Mouse (Mus musculus) kidney, adult 9 months (tissue): ENCODE results near the gene Adat3.

Source experiments
- DNase-seq: peaks from one replicate; pipeline ENCODE4 v3.0.0; 2022

Gene Adat3

DNA sequence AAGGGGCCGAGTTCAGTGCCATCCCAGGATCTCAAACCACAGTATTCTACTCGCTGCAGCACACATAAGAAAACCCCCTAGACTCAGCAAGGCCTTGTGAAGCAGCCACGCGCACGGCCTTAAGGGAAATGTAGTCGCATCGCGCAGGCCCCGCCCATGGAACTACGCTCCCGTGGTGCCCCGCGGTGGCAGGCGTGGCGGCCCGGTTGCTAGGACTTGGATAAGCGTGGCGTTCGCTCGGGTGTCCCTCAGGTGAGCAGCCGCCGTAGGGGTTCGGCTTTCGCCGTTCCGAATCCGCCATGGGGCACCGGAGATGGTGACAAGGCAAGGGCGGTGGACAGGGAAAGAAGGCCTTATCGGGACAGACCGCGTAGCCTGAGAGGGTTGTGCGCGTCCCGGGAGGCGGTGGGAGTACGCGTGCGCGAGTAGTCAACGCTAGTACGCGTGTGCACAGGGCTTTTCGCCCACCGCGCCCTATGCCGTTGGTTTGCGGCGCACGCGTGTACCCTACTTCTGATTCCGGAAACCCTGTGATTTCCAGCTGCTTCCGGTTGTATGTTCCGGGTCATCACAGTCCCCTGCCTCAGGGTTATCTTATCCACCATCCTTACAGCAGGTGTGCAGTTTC, at the start of gene Adat3, which contains the start of gene Scamp4:
Gene Adat3 (plus strand): TSS at position 183 of the 628 bp plus-strand sequence.
Gene Scamp4 (plus strand): TSS at position 175 of the 628 bp plus-strand sequence.
- DNase-seq, result peak; percentile 96

DNA sequence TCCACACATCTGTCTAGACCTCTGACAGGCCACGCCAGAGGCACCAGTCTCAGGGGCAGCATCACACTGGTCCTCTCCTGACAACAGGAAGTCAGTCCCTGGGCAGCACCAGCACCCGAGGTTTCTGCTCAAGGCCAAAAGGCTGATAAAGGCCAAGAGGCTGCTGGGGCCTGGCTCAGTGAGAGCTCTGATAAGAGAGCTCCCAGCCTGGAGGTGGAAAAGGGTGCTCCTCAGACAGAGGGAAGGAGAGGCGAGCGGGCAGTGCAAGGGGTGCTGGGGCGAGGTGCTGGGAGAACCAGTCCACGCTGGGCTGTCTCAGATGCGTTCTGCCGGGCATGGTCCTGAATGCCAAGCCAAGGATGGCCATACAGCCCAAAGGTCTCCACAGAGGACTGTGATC, 49.1 kb upstream of the Adat3 start:
- no peak for DNase-seq

DNA sequence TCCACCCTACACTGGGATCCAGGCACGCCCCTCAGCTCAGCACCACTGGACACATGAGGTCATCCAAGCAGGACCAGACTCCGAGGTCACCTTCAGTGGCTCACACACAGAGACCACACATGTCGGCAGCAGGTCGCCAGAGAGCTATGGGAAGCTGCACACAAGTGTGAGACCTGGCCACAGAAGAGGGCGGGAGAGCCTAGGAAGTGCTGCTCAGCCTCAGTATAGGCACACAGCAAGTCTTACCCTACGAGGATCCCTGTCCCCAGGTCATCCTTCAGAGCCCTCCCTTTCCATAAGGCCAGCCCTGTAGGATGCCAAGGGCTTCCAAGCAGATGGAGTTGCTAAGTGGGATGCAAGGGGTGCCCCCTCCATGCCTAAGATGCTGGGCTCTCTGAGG, 48.7 kb upstream of the Adat3 start:
- DNase-seq, result no peak

DNA sequence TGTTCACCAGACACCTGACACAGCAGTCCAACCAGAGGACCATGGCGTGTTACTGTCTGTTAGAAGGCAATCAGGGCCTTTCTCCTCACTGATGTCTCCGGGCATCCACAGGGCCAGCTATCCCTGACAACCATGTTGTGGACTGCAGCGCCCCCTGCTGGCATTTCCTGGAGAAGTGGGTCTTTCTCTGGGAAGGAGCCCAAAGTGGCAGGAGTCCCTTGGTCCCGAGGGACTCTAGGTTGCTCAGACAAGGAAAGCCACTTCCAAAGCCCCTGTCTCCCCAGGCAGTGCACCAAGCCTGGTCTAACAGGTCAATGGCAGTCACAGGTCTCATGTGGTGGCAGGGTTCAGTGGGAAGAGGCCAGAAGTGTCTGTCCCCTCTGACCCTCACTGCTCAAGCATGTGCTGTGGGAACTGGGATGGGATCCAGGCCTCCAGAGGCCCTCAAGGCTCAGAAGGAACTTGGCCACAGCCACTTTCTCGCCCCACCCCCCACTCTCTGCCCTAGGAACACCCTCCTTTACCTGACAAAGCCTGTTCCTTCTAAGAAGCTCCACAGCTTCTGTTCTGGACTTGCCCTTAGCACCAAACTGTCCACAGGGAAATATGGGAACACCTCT, 45.2 kb upstream of the Adat3 start:
- peak; percentile 88 for DNase-seq

DNA sequence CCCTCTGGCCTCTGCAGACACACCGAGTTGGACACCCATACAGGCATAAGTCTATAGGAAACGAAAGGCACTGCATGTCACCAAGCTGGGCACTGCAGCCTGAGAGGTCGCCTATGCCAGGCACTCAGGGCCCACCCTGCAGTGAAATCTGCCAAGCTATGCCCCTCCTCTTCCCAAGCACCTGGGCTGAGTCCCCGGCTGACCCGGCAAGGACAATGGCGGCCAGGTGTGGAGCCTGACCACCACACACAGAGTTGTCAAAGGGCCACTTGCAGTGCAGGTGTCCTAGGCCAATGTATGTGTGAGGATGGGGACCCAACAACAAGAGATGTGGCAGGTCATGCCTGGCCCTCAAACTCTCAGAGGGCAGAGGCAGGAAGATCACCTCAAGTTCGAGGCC, 43.2 kb upstream of the Adat3 start:
- no peak for DNase-seq

DNA sequence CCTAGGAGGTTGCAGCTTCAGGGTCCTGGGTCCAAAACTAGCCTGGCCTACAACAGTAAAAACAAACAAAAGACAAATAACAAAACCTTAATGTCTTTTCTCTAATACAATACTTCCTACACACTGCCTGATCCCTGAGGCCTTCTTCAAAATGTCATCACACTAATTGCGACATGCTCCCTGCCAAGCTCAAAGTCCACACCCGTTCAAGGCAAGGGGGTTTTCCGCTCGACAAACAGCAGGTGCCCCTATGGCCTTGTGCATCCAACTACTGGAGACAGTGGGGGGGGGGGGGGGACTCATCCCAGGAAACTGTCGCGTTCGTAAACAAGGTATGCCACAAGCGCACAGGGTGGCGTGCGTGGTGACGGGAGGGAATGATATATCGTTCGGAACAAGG, 42.1 kb upstream of the Adat3 start:
- peak; percentile 56 for DNase-seq

DNA sequence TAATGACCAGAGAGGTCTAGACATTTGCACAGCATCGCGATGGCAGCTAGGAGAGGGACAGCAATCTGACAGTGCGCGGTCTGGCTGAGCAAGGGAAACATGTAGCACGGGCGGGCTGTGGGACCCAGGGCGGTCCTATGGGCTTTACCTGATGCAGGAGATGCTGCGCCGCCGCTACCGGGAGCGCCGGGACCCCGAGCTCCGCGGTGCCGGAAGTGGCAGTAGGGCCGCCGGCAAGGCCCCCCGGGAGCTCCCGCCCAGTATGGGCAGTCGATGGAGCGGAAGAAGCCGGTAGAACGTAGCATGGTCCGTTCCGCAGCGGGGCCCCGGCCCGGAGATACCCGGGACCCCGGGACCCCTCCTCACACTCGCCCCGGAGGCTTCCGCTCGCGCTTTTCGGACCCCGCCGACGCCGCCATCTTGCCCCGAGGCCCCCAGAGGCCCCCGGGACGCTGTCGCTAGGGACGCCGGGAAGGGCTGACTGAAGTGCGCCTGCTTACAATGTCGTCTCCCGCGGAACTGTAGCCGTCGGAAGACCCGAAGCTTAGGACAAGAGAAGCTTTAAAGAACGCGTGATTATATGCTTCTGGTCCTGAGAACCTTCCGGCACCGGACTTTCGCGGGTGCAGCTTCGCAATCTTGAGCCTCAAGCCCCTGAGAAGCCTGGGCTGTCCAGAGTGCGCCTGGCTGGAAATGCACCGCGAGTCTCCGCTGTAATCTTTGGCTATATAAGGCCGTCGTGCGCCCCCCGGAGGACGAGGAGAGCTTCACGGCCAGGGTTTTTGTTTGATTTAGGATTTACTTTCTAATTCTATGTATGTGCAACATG, 41.4 kb upstream of the Adat3 start, which contains the start of gene Rexo1:
Gene Rexo1 (minus strand): TSS at position 445 of the 829 bp plus-strand sequence.
- peak; percentile 97 for DNase-seq

DNA sequence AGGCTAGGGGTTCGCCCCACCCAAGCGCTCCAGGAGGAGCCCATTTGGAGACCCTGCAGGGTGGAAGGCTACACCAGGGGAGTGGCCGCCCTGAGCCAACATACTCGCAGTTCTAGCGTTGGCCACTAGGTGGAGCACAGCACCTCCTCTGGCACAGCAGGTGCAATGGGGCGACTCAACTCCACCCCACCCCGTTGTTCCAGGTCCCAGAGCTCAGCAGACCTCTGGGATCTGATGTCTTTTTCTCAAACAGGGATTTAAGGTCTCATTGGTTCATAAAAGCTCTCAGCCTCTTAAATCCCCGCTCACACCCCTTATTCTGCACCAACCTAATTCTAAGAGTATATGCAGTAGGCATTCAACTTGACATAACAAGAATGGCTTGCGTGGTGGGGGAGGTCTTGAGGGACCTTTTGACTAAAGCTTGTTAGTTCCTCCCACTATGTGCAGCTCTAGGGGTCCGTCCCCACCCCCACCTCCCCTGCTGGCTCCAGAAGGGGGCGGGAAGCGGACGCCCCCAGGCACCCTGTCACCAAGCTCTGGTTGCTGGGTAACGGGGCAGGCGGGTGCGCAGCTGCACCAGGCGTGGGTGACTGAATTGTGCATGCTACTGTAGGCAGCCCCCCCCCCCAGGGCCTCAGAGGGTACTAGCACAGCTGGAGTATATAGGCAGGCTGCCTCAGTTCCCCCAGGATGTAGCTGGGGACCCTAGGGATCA, 36.1 kb upstream of the Adat3 start:
- DNase-seq, result peak; percentile 88

DNA sequence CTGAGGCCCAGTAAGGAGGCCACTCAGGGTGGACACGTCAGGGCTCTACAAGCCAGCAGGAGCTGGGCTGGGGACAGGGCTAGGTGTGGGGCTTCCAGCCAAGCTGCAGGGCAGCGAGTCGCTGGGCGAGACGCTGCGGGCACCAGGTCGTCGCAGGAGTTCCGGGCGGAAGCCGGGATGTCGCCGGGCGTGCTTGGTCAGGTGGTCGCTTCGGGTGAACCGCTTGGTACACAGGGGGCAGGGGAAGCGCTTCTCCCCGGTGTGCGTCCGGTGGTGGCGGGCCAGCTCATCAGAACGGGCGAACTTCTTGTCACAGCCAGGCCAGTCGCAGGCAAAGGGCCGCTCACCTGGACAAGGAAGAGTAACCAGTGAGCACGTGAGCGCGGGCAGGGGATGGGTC, 33.8 kb upstream of the Adat3 start:
- no peak for DNase-seq

DNA sequence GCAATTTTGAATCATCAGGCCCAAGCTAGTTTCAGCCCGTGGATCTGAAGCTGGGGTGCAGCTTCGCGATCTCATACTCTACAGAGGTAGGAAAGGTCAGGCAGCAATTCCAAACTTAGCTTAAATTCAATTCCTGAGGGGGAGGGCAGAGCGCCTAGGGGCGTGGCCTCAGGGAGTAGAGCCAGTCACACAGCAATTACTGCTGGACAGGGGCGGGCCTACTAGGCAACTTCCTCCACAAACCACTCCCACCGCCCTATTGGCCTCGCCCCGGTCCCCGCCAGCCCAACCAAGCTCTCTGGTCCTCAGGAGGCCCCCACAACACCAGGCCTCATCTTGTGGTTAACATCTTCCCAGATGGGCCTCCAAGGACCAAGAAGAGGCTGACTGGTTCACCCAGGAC, 33.0 kb upstream of the Adat3 start:
- peak; percentile 80 for DNase-seq

DNA sequence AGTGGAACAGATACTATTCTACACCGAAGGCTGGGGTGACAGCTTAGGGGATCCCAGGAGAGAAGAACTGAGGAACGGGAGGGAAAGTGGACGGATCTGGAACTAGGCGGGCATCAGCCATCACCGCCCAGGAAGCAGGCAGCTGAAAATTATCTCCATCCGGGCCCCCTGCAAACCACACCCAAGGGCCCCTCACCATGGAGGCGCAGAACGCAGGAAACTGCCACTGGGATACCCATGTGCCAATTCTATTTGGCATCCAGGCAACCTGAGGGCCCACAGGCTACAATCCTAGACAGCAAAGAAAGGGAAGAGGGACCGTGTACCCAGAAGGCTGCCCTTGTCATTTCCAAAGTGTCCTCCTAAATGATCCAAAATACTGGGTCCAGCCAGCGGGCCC, 32.3 kb upstream of the Adat3 start:
- DNase-seq, result no peak

DNA sequence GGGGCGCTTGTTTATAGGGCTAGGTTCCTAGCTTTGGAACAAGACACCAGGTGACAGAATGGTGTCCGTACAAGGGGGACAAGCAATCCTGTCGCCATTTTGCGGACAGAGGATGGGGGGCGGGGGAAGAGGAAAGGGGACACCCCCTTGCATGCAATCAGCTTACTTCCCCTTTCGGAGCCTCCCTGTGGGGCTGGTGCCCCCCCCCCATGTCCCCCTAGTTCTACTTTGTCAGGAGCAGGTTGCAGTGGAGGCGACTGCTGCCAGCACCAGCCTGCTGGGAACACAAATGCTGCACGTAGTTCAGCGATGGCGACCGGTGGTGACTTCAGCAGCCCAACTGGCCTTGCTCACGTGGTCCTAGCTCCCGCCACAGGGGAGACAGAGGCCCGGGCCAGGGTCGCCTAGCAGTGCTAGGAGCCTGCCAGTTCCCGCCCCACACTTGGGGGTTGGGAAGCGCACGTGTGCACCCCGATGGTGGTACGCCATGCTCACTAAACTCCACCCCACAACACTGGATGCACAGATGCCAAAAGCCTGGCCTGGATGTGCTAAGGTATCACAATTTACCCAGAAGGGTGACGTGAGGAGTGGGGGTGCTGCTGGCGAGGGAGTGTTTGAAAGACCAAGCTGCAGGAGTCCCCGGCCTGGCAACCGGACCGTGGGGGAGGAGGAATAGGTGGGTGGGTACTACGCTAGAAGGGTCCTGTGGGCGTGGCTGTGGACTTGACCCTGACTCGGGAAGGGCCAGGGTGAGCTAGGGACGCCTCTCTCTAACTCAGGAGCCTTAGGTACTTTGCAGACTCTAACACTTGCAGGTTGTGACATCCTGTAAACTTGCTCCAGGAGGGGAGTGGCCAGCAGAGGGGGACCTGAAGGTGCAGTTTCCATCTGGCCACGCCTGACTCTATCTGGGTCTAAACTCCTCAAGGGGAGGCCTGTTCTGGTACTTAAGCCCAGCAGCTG, 31.5 kb upstream of the Adat3 start:
- DNase-seq, result no peak

DNA sequence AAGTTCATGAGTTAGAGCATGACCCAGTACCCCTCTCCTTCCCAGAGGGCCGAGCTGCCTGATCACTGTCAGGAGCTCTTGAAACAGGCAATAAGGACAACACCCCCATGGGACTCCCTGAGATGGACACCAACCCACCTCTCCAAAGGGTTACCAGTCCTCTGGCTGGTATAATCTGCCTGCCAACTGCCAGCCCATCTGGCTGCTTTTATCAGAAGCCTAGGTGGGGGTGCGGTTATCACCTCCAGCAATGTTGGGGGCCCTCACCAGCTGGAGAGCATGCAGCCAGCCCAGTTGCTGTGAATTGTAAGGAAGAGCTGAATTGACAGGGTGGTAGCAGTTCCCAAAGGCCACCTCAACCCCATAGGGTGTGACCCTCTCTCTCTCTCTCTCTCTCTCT, 30.2 kb upstream of the Adat3 start:
- no peak for DNase-seq

DNA sequence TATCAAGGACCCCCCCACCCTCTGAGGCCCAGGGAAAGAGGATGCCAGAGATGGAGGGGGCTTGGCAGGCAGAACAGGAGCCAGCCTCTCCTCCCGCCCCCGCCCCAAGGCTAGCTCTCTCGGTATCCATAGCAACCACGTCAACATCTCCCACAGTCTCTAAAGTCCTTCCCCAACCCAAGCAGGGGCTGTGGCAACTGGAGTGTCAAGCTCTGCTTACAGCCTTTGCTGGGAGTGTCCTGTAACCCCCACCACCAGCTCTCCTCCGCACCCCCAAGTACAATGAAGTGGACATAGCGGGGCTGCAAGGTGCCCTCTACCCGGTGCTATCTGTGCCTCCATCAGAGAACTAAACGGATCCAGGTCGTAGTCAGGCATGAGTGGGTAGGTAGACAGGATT, 28.7 kb upstream of the Adat3 start:
- no peak for DNase-seq

DNA sequence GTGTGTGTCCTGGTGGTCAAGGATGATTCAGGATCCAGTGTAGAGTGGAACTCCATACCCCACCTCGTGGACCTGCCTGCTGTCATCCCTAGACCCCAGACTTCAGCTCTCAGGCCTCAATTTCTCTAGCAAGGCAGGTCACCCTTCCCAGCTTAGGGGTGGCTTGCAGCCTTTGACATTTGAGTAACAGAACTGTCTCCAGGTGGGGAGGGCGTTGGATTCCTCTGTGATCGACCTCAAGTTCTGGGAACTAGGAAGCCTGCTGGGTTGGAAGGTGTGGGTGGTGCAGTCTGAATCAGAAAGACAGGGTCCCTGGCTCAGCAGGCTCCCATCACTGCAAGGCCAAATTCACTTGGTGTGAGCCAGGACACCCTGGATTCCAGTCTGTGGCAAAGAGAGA, 27.8 kb upstream of the Adat3 start:
- no peak for DNase-seq

DNA sequence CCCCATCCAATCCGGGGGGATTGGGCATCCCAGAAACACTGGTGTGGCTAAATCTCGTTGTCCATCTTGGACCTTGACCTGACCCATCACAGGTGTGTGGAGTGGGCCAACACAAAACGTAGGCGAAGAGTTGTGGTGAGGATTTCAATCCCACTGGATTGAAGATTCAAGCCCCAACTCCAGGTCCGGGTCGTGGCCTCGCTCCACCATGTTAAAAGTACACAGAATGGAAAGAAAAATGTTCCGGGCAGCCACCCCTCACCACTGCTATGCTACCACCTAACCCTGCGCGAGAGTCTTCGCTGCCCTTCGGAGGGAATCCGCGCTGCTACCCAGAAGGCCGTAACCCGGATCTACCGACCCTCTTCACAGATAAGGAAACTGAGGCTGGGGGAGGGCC, 26.8 kb upstream of the Adat3 start:
- no peak for DNase-seq

DNA sequence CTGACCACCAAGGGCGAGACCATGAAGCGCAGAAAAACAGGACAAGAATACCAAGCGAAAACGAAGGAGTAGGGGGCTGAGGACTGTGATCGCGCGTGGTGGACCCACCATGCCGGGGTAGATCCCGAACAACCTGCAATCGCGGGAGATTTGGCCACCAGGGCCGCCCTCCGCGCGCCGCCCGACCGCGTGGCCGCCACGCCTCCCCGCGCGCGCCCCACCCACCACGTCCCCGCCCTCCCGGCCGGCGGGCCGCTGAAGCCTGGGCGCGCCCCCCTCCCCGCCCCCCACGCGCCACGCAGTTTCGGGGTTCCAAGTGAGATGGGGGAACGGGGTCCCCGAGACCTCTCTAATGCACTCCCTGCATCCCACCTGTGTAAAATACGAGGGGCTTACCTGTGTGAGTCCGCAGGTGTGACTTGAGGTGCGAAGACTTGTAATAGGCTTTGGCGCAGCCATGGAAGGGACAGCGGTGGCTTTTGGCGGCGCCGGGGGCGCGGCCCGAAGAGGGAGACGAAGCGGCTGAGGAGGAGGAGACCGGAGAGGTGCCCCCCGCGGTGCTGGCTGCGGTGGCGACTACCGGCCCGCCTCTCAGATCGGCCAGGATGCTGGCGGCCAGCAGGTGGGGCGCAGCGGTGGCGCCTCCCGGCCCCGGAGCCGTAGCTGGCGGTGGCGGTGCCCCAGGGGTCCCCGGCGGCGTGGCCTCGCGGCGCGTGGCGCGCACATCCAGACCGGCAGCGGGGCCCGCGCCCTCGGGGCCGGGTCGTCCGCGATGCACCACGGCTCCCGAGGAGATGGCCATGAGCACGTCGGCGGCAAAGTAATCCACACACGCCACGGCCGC, 26.1 kb upstream of the Adat3 start:
- DNase-seq, result peak; percentile 57

DNA sequence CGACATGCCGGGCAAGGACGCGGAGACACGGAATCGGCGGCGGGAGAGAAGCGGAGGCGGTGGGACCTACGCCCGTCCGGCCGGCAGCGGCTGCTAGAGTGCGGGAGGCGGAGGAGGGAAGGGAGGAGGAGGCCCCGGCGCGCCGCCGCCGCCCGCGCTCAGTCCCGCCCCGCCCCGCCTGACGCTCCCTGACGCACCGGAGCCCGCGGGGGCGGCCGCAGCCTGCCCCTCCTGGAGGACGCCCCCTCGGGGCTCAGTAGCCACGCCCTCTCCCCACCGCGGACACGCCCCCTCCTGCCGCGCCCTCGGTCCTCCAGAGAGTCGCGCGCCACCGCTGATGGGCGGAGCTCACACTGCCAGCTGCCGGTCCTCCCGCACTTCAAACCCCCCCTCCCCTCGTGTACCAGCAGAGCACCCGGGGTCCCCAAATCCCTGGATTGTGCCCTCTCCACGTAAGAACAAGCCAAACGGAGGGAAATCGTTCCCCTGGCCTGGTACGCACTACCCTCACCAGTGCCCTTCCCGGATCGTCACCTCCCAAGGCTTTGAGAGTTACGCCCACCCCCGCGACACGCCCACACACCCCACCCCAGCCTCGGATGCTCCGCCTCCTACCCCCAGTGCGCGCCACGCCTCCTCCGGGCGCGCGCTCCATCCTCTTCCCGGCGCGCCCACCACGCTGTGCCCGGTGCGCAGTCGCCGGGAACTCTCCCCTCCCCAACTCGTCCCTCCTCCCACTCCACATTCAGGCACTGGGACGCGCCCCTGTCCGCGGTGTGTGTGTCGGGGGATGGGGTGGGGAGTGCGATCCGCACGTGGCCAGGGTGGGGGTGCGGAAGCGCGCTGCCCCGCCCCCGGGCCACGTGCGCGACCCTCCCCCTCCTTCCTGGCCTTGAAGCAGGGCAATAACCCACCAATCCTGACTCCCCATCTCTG, 25.2 kb upstream of the Adat3 start, which contains the start of gene Klf16:
Gene Klf16 (minus strand): TSS at position 127 of the 936 bp plus-strand sequence.
- peak; percentile 99 for DNase-seq

DNA sequence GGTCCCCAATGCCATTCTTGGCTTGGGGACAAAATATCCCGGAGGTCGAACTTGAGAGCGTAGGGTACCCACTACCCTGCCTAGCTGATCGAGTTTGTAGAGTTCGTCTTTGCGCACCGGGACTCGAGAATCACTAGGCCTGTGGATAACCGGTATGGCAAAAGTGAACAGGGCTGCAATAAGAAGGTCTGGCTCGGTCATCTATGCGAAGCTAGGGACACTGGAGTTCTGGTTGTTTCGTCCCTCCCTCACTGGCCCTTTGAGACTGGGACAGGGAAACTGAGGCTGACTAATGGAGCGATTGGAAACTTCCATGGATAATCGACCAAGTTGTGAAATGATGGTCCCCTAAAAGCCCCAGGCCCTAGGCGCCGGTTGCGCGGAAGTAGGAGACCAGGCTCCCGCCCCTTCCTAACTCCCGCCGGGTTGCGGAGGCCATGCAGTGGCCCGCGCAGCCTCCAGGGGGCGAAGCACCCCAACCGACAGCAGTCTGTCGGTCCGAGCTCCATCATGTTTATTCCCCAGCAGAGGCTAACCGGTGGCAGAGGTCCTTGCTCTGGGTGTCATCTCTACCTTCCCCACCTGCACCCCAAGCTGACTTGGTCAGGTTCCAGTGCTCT, 24.4 kb upstream of the Adat3 start:
- DNase-seq, result peak; percentile 89
